Mouse (Mus musculus) inflammation-experienced regulatory T-cells, adult 6 months (primary cell): Measurements from ENCODE around the gene Nepro. TPM values are rescaled to one million over a fixed set of nuclear protein-coding genes. Genes with fewer than 3 reads are reported as not detected.

ENCODE experiments used
- ATAC-seq: one replicate; pipeline ENCODE4 v1.8.0; 2017
- polyA plus RNA-seq, 3 experiments: library from polyadenylated mRNA; unstranded; fragments of 100-300 nt; shearing (Covaris generic); gene quantifications; one replicate each; pipeline ENCODE4 v1.2.1; 2017

Nepro gene
- polyA plus RNA-seq, 3 experiments from 2014 or later, result 5.5 to 8.2 (median 7.4) TPM

GRCm38 (mm10) chr16:44767967-44768366 is 43.9 kb downstream of the Nepro start:
- ATAC-seq, result peak; percentile 55

- peak; percentile 22 for ATAC-seq
These were observed 48.5 kb downstream of the Nepro start for GRCm38 (mm10) chr16:44772577-44772976.

GRCm38 (mm10) chr16:44773673-44774072 is 49.6 kb downstream of the Nepro start:
- ATAC-seq, result peak; percentile 13

GRCm38 (mm10) chr16:44774201-44774600 is 50.1 kb downstream of the Nepro start:
- peak; percentile 49 for ATAC-seq

- peak; percentile 81 for ATAC-seq
These were observed 54.5 kb downstream of the Nepro start for GRCm38 (mm10) chr16:44778538-44779147.

GRCm38 (mm10) chr16:44779494-44779893 is 55.4 kb downstream of the Nepro start:
- no peak for ATAC-seq

GRCm38 (mm10) chr16:44780751-44781150 is 56.6 kb downstream of the Nepro start:
- no peak for ATAC-seq

Other genes starting within 250 kb of the Nepro start
- gene Boc, start 165.4 kb upstream of the Nepro start, polyA plus RNA-seq, result under 1 TPM; 0.20 to 0.42 (median 0.41) TPM
- 10 to 100 TPM; 25.0 to 48.9 (median 38.8) TPM for gene Gtpbp8, start 22.1 kb downstream of the Nepro start, polyA plus RNA-seq
- 10 to 100 TPM; 48.8 to 73.3 (median 51.9) TPM for gene Cd200r1, start 41.4 kb downstream of the Nepro start, polyA plus RNA-seq
- gene Cd200r4, start 87.4 kb downstream of the Nepro start, polyA plus RNA-seq, result 10 to 100 TPM in 1 of 3 experiments, 1 to 10 TPM in 2; 4.9 to 16.5 (median 6.0) TPM
- gene Cd200r2, start 142.8 kb downstream of the Nepro start, polyA plus RNA-seq, result under 1 TPM in 1 of 3 experiments, not detected in 2; 0.29 TPM
- gene Cd200r3, start 219.4 kb downstream of the Nepro start, polyA plus RNA-seq, result 1 to 10 TPM in 1 of 3 experiments, not detected in 2; 1.9 TPM